Mouse (Mus musculus) layer of hippocampus, adult 18-20 months (tissue): Measurements from ENCODE around the gene Prap1. TPM values are rescaled to one million over a fixed set of nuclear protein-coding genes. Genes with fewer than 3 reads are reported as not detected.
"Not testable (repeated sequence)": the region's sequence is repeated elsewhere in the genome, so short reads cannot be mapped to it uniquely, and the experiment has no call there.

Experiments used
- DNase-seq, 2 experiments: peaks; one replicate each; pipeline ENCODE4 v3.0.0; 2022; ENCODE audit warnings: low spot score in 2 of 2
- total RNA-seq, 2 experiments: library from RNA; stranded (reverse); gene quantifications; 2 replicates each; pipeline ENCODE4 v1.2.3; 2021

The Prap1 gene
- total RNA-seq, 2 experiments from 2014 or later: not detected

DNA sequence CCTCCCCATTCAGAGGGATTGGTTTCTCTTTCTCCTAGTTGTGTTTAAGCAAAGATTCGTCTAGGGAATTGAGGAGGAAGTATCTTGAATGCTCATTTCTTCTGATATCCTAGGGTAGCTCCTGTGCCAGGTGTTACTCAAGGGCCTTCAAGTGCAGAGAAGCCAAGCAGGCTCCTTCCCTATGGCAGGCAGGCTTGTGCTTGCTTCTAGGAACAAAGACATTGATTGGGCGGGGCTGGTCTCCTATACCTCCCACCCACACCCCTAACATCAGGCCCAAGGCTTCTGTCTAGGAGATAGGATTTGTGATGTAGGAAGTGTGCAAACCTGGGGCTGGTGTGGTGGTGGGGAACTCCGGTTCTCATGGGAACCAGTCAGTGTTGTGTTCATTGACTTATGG lies 33.7 kb downstream of the Prap1 start:
- DNase-seq: no peak

DNA sequence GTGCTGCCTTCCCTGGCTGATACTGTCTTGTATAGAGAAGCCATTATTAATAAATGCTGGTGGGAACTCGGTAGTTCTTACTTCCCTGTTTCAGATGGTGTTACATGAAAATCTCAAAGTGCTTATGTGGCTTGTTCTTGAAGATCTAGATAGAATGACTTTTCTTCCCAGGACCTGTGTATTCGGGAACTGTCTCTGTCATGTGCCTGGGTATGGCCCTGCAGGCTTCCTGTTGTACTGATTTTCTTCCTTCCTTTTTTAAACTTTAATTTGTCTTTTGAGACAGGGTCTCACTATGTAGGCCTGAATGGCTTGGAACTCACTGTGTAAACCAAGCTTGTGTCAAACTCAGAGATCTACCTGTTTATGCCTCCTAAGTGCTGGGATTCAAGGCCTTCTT lies 34.7 kb downstream of the Prap1 start:
- no peak for DNase-seq

- not testable (repeated sequence) for DNase-seq
Measured at GRCm38 (mm10) chr7:140132184-140132583, 39.0 kb downstream of the Prap1 start.

GRCm38 (mm10) chr7:140134033-140134432 lies 40.8 kb downstream of the Prap1 start:
- not testable (repeated sequence) for DNase-seq

- DNase-seq: no peak
Measured at GRCm38 (mm10) chr7:140135106-140135770, 42.0 kb downstream of the Prap1 start.

- peak; percentile 94 to 99 for DNase-seq
Measured at GRCm38 (mm10) chr7:140137135-140138020, 44.2 kb downstream of the Prap1 start, which contains the start of gene Mtg1. Gene Mtg1, plus strand, starts transcription at chr7:140137564.

DNA sequence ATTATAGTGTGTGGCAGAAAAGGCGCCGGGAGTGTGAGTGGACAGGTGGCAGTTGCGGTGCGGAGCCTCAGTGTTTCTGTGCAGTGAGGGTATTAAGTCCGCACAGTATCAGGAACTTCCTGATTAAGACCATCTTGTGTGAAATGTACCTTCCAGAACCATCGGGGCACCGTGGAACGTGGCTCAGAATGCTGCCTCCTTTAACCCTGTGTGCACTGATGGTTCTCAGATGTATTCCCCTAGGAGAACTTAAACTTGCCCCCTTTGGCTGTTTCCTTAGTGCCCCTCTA lies 44.8 kb downstream of the Prap1 start:
- DNase-seq: no peak

DNA sequence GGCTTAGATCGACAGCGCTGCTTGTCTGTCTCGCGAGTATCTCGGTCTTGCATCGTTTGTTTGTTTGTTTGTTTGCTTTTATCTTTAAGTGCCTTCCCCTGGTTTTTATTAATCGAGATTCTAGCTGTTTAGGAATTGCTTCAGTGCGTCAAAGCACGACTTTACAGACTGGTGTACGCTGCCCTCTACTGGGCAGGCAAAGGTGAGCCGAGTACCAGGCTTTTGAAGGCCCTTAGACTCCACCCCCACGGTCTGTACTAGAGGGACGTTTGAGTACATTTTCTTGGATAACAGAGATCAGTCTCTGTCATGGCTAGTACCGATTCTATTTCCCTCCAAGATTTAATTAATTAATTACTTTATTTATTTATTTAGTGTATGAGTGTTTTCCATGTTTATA lies 48.2 kb downstream of the Prap1 start:
- peak in 1 of 2 experiments; percentile 81 for DNase-seq

DNA sequence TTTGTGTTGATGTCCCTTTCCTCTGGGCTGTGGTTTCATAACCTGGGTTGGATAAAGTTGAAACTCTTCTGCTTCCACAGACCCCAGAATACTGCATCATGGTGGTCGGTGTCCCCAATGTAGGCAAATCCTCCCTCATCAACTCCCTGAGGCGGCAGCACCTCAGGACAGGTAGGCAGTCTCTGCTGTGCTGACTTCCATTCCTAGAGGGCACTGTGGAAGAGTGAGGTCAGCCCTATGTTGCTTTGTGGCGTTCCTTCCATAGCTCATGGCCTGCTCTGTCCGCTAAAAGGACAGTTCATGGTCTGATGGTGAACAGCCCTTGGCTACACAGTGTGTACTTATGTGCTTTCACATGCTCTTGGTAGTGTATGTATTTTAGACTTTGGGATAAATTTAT lies 51.4 kb downstream of the Prap1 start:
- DNase-seq: no peak

Other genes with a start within 250 kb of the Prap1 start
- gene Kndc1, start 198.7 kb upstream of the Prap1 start, total RNA-seq: 10 to 100 TPM; 84.7 to 86.2 TPM
- gene Utf1, start 149.6 kb upstream of the Prap1 start, total RNA-seq: not detected
- 1 to 10 TPM in 1 of 2 experiments, under 1 TPM in 1; 0.99 to 1.5 TPM for gene 6430531B16Rik, start 114.6 kb upstream of the Prap1 start, total RNA-seq
- 1 to 10 TPM; 3.2 to 4.7 TPM for gene Adam8, start 100.8 kb upstream of the Prap1 start, total RNA-seq
- gene Zfp511, start 57.0 kb upstream of the Prap1 start, total RNA-seq: 10 to 100 TPM; 23.8 to 24.2 TPM
- gene Tubgcp2, start 56.7 kb upstream of the Prap1 start, total RNA-seq: 10 to 100 TPM; 34.1 to 35.4 TPM
- gene Msx3, start 44.3 kb upstream of the Prap1 start, total RNA-seq: under 1 TPM in 1 of 2 experiments, not detected in 1; 0.15 TPM
- 100 to 1,000 TPM; 269 to 293 TPM for gene Caly, start 10.8 kb upstream of the Prap1 start, total RNA-seq
- gene Fuom, start 9.0 kb downstream of the Prap1 start, total RNA-seq: 10 to 100 TPM; 41.7 to 43.4 TPM
- gene Paox, start 22.4 kb downstream of the Prap1 start, total RNA-seq: 1 to 10 TPM; 4.7 to 5.2 TPM
- 10 to 100 TPM; 63.7 to 66.6 TPM for gene Echs1, start 23.1 kb downstream of the Prap1 start, total RNA-seq
- 10 to 100 TPM; 20.9 to 27.8 TPM for gene Mtg1, start 44.2 kb downstream of the Prap1 start, total RNA-seq
- gene Sprn, start 61.5 kb downstream of the Prap1 start, total RNA-seq: 100 to 1,000 TPM; 151 to 156 TPM
- not detected for gene Olfr522, start 71.4 kb downstream of the Prap1 start, total RNA-seq
- gene Olfr523, start 79.8 kb downstream of the Prap1 start, total RNA-seq: under 1 TPM in 1 of 2 experiments, not detected in 1; 0.10 TPM
- gene Olfr524, start 112.6 kb downstream of the Prap1 start, total RNA-seq: not detected
- gene Cd163l1, start 124.9 kb downstream of the Prap1 start, total RNA-seq: under 1 TPM; 0.57 to 0.76 TPM
- gene 5830411N06Rik, start 153.9 kb downstream of the Prap1 start, total RNA-seq: under 1 TPM in 1 of 2 experiments, not detected in 1; 0.27 TPM
- gene Olfr525, start 227.5 kb downstream of the Prap1 start, total RNA-seq: not detected
- not detected for gene Olfr527, start 240.6 kb downstream of the Prap1 start, total RNA-seq